Mouse (Mus musculus) forelimb bud, embryonic 11.5 days (tissue): ENCODE results near the gene Nudt16l1.

Experiments used
- DNase-seq: peaks from one replicate; pipeline ENCODE4 v3.0.0-alpha.2; 2012; ENCODE audit warnings: low read depth, low spot score

Gene Nudt16l1

DNA sequence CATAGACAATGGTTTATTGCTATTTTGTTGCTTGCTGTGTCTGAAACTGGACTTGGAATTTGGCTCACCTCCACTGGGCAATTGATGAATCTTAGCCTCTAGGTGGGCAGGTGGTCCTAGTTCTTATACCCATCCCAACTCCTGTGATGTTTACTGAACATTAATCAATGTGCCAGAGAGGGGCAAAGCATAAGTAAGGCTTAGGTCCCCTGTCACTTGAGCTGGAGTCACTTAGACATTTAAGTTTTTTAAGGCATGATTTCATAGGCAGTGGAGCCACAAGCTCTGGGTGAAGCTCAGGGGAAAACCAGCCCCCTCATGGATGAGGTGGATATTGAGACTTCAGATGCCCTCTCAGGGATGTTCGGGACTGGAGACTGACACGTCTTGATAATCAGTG, at the start of gene Nudt16l1:
Nudt16l1 (plus strand) TSS at position 301 of the 400 bp plus-strand sequence.
- DNase-seq: no peak

DNA sequence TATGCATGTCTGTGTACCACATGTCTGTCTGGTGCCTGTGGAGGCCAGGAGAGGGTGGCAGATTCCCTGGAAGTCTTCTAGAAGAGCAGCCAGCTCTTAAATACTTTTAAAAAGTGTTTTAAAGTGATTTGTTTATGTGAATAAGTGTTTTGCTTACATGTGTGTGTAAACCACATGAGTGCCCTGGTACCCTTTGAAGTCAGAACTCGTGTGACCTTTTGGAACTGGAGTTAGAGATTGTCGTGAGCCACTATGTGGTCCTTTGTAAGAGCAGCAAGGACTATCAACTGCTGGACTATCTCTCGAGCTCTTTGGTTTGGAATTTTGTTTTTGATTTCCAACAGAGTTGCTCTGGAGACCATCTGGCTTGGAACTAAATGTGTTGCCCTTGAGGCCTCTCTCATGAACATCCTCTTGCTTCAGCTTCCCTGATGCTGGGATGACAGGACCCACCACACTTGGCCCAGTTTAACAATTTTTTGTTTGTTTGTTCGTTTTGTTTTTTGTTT, 48.3 kb upstream of the Nudt16l1 start:
- DNase-seq: no peak

DNA sequence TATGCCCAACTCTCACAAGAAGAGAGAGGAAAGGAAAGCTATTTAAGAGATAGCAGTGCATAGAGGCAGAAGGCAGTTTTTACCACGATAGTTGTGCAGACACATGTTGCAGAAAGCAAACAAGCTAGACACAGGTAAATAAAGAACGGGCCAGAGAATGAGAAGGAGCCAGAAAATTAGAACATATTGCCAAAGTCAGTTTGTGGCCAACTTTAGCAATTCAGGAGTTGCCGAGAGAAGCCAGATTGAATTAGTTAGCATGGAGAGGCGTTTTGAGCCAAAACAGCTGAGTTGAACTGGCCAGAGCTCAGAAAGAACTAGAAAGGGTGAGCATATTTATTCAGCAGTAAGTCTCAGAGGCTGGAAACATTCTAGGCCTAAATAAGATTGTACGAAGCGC, 46.4 kb upstream of the Nudt16l1 start:
- no peak for DNase-seq

DNA sequence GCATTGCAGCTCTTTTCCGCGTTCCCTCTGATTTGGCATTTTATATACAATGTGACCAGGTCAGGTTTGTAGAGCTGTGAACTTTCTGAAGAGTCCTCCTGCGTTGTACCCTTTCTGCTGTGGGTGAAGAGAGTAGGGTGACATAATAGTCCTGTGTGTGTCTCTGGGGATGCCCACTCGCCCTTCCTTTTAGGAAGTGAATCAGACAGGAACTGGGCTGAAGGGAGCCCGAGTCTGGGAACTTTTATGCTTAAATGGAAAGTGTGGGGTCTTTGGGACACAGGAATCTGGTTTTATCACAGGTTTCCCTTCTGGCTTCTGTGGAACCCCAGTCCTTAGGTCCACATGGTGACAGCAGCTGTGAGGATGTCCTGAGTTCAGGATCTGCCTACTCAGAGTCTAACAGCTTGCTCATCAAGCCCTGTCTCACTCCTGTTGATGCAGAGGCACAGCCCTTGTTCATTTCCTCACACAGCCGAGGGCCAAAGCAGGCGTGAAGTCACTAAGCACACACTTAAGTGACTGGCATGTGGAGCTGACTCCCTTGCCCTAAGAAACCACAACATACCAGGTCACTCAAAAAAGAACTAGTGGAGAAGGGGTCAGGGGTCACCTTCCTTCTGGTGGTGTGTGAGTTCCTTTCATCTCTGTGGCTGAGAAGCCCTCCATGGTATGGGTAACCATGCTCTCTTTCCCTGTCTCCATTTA, 44.2 kb upstream of the Nudt16l1 start:
- DNase-seq: no peak

- DNase-seq: no peak
Measured at GRCm38 (mm10) chr16:4896249-4897027, 42.1 kb upstream of the Nudt16l1 start.

- DNase-seq: no peak
Measured at GRCm38 (mm10) chr16:4897146-4897730, 41.3 kb upstream of the Nudt16l1 start.

DNA sequence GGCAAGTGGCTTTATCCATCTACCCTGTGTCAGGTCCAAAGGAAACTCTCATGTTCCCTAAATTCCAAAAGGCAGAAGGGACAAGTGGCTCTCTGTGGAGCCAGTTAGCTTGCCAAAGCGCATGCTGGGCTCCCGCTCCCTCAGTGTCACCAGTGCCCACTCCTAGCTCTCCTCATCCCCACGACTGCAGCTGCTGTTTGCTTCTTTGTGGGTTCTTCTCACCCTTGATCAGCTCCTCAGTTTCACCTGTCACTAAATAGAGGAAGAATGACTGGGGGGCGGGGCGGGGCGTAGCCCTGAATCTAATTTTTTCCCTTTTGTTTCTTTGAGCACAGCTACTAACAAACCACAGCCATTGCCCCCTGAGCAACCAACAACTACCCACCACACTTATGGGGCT, 39.7 kb upstream of the Nudt16l1 start:
- no peak for DNase-seq

- DNase-seq: no peak
Measured at GRCm38 (mm10) chr16:4899711-4900110, 38.9 kb upstream of the Nudt16l1 start.

- DNase-seq: no peak
Measured at GRCm38 (mm10) chr16:4901167-4901566, 37.4 kb upstream of the Nudt16l1 start.

GRCm38 (mm10) chr16:4902390-4902789, 36.2 kb upstream of the Nudt16l1 start:
- DNase-seq: no peak

DNA sequence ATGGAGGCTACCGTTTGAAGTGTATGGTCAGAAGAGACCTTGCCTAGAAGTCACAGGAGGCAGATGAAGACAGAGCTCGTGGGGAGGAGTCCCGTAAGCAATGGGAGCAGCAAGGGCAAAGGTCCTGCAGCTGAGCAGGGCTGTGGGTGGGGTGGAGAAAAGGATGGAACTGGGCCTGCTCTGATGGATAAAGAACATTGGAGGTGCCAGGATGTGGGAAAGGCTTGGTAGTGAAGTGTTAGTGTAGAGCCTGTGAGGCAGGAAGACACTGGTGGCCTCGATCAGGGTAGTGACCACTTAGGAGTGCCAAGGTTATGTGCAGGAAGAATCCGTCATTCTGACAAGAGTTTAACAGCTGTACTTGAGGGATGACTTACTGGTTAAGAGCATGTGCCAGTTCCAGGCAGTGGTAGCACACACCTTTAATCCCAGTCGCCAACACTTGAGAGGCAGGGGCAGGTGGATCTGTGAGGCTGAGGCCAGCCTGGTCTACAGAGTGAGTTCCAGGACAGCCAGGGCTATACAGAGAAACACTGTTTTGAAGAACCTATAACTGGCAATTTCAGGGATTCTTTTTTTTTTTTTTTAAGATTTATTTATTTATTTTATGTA, 35.0 kb upstream of the Nudt16l1 start:
- DNase-seq: no peak

GRCm38 (mm10) chr16:4904878-4905277, 33.7 kb upstream of the Nudt16l1 start:
- DNase-seq: no peak

GRCm38 (mm10) chr16:4905591-4905990, 33.0 kb upstream of the Nudt16l1 start:
- DNase-seq: no peak

- DNase-seq: no peak
Measured at GRCm38 (mm10) chr16:4906559-4906958, 32.0 kb upstream of the Nudt16l1 start.

GRCm38 (mm10) chr16:4907386-4907785, 31.2 kb upstream of the Nudt16l1 start:
- DNase-seq: no peak

- DNase-seq: no peak
Measured at GRCm38 (mm10) chr16:4907972-4908371, 30.6 kb upstream of the Nudt16l1 start.

DNA sequence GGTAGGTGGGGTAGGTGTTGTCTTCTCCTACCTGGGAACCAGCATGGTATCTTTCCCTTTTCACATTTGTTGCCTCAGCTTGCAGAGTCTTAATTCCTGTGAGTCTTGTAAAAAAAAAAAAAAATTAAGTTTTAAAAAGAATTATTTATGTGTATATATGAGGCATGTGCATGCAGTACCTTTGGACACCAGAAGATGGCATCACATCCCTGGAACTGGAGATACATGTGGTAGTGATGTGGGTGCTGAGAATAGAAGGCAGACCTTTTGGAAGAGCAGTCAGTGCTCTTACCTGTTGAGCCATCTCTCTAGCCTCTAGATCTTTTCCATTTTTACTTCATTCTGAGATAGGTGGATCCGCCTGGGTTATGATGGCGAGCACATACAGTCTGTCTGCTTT, 28.8 kb upstream of the Nudt16l1 start:
- DNase-seq: peak; percentile 26

DNA sequence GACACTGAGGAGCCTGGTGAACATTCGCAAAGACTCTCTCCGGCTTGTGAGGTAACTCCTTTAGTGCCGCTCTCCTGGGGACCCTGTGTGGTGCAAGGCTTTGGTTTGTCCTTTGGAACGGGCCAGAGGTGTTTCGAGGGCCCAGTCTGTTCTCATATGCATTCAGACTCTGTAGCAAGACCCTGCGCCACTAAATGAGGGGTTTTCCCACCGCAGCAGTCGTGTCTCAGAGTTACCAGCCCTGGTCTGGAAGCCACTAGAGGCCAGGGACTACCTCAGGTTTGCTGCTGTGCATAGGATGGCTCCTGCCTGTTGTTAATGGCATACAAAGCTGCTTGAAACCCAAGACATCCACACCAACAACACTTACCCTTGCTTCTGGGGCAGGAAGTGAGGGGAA, 27.8 kb upstream of the Nudt16l1 start:
- DNase-seq: no peak

GRCm38 (mm10) chr16:4912074-4912648, 26.4 kb upstream of the Nudt16l1 start:
- no peak for DNase-seq

- DNase-seq: no peak
Measured at GRCm38 (mm10) chr16:4912907-4913782, 25.4 kb upstream of the Nudt16l1 start.
